Mouse (Mus musculus) limb, embryonic 13.5 days (tissue): Measurements from ENCODE around the gene Gpbp1. TPM values are rescaled to one million over a fixed set of nuclear protein-coding genes. Genes with fewer than 3 reads are reported as not detected.

ENCODE experiments used
- ATAC-seq: fragments of 200-750 bp; cut with Nextera tagmentation; 2 replicates; pipeline ENCODE4 v1.8.0; 2017; ENCODE audit warnings: low read depth, moderate number of reproducible peaks, moderate TSS enrichment; ENCODE audit not compliant: low FRiP score
- H3K27ac ChIP-seq: fragments of 300-500 bp; sonication (generic); 2 replicates; pipeline ENCODE4 v1.5.1; 2015; ENCODE audit warnings: inconsistent platforms, mild to moderate bottlenecking, moderate library complexity
- H3K27me3 ChIP-seq: fragments of 300-500 bp; sonication (generic); 2 replicates; pipeline ENCODE4 v1.6.1; 2015; ENCODE audit warnings: mild to moderate bottlenecking, inconsistent platforms
- H3K36me3 ChIP-seq: fragments of 300-500 bp; sonication (generic); 2 replicates; pipeline ENCODE4 v1.6.1; 2015; ENCODE audit warnings: inconsistent platforms, mild to moderate bottlenecking, moderate library complexity
- H3K4me1 ChIP-seq: fragments of 300-500 bp; sonication (generic); 2 replicates; pipeline ENCODE4 v1.6.1; 2015; ENCODE audit warnings: inconsistent platforms
- H3K4me2 ChIP-seq: fragments of 300-500 bp; sonication (generic); replicated peaks from 2 replicates; pipeline ENCODE4 v1.6.1; 2015; ENCODE audit warnings: inconsistent platforms, mild to moderate bottlenecking, moderate library complexity
- H3K4me3 ChIP-seq: fragments of 300-500 bp; sonication (generic); 2 replicates; pipeline ENCODE4 v1.5.1; 2015; ENCODE audit warnings: moderate library complexity, mild to moderate bottlenecking, inconsistent platforms
- H3K9ac ChIP-seq: fragments of 300-500 bp; sonication (generic); 2 replicates; pipeline ENCODE4 v1.6.1; 2015; ENCODE audit warnings: mild to moderate bottlenecking, inconsistent platforms
- H3K9me3 ChIP-seq: fragments of 300-500 bp; sonication (generic); 2 replicates; pipeline ENCODE4 v1.6.1; 2016; ENCODE audit warnings: inconsistent platforms
- WGBS: fragments of 180-500 bp; shearing (Covaris S2); methylation state at CpG from one replicate; pipeline ENCODE4 v1.1.7; 2015; 5-methylcytosine and 5-hydroxymethylcytosine counted together
- polyA plus RNA-seq: library from polyadenylated mRNA; unstranded; fragments of >200 nt; fragmentation: Nextera tagmentation; extraction: Ambion mirVana; gene quantifications from 2 replicates; pipeline ENCODE4 v1.2.1, GENCODE M21; 2015

Gpbp1 gene
- polyA plus RNA-seq, 1 experiment from 2014 or later: 111 TPM

DNA sequence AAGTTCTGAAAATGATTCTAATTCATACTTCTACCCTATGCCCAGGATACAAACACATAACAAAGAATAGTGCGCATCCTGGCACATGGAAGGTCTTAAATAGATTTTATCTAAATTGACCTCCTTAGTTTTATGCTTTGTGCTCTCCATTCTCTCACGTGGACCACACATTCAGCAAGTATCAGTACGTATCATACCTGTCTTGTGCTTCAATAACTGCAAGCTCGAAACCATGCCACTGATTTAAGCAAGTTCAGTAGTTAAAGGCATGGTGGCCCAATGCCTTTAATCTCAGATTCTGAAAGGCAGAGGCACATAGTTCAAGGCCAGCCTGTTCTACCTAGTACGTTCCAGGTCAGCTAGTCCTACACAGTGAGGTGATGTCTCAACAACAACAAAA, 98.5 kb downstream of the Gpbp1 start:
- H3K27me3 ChIP-seq: peaks cover 30% of the 10 kb centered on the region
- no peak overlapping the region for H3K27ac ChIP-seq
- H3K4me3 ChIP-seq: no peak overlapping the region
- H3K4me2 ChIP-seq: no peak overlapping the region
- no peaks in the 10 kb centered on the region for H3K9me3 ChIP-seq
- H3K9ac ChIP-seq: no peak overlapping the region
- H3K4me1 ChIP-seq: 0 out of 2 replicates have a peak, but pooled peaks cover 3% of the 10 kb centered on the region
- no peak for ATAC-seq
- WGBS: 87% methylated on average over 5 of the region's 5 CpGs
- no peaks in the 10 kb centered on the region for H3K36me3 ChIP-seq

DNA sequence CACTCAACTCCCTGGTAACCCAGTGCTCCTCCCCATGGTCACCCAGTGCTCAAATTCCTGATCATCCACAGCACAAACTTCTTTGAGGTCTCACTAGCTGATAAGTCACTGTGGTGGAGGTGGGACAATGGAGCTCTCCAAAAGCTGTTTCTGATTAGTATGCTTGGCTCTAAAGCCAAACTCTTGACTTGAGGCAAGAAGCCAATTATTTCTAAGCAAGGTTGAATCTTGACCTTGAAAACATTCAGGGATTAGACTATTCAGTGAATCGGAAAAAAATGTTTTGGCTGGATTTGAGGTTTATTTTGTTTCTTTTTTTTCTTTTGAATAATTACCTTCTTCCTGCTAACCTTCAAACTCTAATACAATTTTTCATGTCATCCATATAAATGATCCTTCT, 98.9 kb downstream of the Gpbp1 start:
- Histone ChIP-seq H3K36me3 (no peaks in the 10 kb centered on the region), H3K9me3 (no peaks in the 10 kb centered on the region), H3K27ac (no peak overlapping the region), H3K4me2 (no peak overlapping the region), H3K9ac (no peak overlapping the region), H3K4me1 (no peaks in the 10 kb centered on the region), H3K27me3 (peaks cover 30% of the 10 kb centered on the region), H3K4me3 (no peak overlapping the region)
- ATAC-seq: no peak
- 57% methylated on average over 1 of the region's 1 CpGs for WGBS

DNA sequence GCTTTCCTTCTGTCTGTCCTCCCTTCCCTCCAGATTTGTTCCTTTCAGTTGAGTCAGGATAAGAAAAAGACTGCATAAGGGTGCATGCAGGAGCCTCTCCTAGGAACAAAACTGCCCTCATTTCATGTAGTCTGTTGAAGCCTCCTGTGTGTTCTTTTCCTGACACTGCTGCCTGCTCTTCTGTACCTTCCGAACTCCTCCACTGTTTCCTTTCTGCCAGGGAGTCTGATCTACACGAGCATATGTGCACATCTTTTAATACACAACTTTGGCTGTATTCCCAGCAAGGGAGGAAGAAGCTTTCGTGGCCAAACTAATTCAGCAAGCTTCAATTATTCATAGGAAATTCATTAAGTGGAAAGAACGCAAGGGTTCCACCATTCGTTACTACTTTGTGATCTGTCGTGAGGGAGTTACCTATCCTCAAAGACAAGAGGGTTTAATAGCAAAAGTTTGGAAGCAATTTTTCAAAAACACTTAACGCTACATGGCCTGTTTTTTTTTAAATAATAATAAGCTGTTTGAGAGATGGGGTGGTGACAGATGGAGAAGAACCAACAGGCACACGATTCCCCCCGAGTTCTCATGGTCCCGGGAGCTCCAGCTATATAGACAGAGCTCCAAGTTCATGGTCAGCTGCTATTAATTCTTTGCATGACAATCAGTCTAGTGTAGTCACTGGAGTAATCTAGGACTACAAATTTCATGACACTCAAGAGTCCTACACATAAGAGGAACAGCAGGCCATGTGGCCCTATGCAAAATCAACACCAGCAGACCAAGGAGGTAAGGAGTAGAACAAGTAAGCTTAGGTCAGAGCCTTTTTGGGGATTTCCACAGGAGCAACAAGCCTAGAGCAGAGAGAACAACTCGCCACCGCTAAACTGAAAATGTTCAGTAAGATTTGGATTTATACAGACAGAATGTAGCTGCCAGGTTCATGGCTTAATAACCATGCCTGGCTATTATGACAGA, 105.6 kb downstream of the Gpbp1 start:
- no peak for ATAC-seq
- H3K4me1 ChIP-seq: peaks cover 4% of the 10 kb centered on the region; the same call in 1 of the 2 replicates
- WGBS: 65% methylated on average over 12 of the region's 12 CpGs
- H3K36me3 ChIP-seq: no peaks in the 10 kb centered on the region
- H3K27me3 ChIP-seq: no peaks in the 10 kb centered on the region
- H3K27ac ChIP-seq: no peak overlapping the region
- no peaks in the 10 kb centered on the region for H3K9me3 ChIP-seq
- H3K4me3 ChIP-seq: no peak overlapping the region
- no peak overlapping the region for H3K9ac ChIP-seq
- H3K4me2 ChIP-seq: no peak overlapping the region

Other genes with a start within 250 kb of the Gpbp1 start
- not detected in 2 replicates for gene Actbl2, start 235.1 kb downstream of the Gpbp1 start, polyA plus RNA-seq
- gene Gm49496, start 59.8 kb upstream of the Gpbp1 start, polyA plus RNA-seq: not detected in 2 replicates
- not detected in 2 replicates for gene Gm10198, start 102.7 kb upstream of the Gpbp1 start, polyA plus RNA-seq
- gene Mier3, start 190.9 kb upstream of the Gpbp1 start, polyA plus RNA-seq: 26.9 and 27.5 TPM in 2 replicates